In the genomic region with DNA sequence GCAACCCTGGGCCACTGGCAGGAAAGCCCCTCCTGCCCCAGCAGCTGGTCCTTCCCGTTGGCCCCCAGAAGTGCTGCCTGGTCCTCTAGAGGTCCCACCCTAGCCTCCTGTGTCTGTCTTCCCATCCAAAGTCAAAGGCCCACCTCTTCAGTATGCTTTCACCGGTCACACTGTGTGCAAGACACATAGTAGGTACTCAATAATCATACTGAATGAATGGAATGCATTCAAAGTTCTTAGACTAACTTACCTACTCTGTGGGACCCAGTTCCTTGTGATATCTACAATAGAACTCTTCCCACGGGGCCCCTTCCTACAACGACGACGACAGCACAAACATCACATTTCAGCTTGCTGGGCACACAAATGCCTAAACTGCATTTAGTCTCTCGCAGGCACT, we compare ENCODE assay signal across 23 mouse cellular contexts. TPM values are rescaled to one million over a fixed set of nuclear protein-coding genes. Genes with fewer than 3 reads are reported as not detected.
A peak's percentile ranks its signal among the peaks of the same experiment; 100 is the strongest.
DNase-seq lines count a peak whose midpoint lies in the region; ATAC-seq and TF ChIP-seq lines count a peak whose summit lies in the region.
"Had no signal": no experiment of that assay in that cellular context is flagged by ENCODE, and none has a peak within 500 bp of the region (broad histone marks: within the 10 kb centered on the region; RNA-seq: fewer than 3 reads in every experiment).

No protein-coding gene starts in this region.

- intact Hi-C loops in heart, postnatal 14 days (cut with DNase I): no loop called here

- no peak overlapping the region for H3K27ac ChIP-seq in forebrain, embryonic 14.5 days (ENCODE audit: low read depth, low read length)
- no peak overlapping the region for H3K27ac ChIP-seq in forebrain, embryonic 12.5 days
- no peak overlapping the region for H3K27ac ChIP-seq in liver, embryonic 15.5 days (replicated peaks)
- H3K27ac ChIP-seq in liver, embryonic 12.5 days: no peak overlapping the region
- no peak overlapping the region for H3K27ac ChIP-seq in hindbrain, embryonic 14.5 days
- no peak overlapping the region for H3K27ac ChIP-seq in midbrain, postnatal 0 days (ENCODE audit: low read depth, low read length)
- H3K27ac ChIP-seq: forebrain, embryonic 15.5 days; heart, adult 2 months; liver, embryonic 14.5 days; midbrain, embryonic 12.5 days; neural tube, embryonic 12.5 days had no signal

- no peak for TF ChIP-seq CTCF in midbrain, postnatal 0 days (IDR thresholded peaks at IDR 0.05)

- H3K9ac ChIP-seq in forebrain, embryonic 14.5 days (ENCODE audit: low read length): no peak overlapping the region
- H3K9ac ChIP-seq in forebrain, embryonic 12.5 days: no peak overlapping the region
- H3K9ac ChIP-seq in liver, embryonic 15.5 days: no peak overlapping the region
- H3K9ac ChIP-seq in liver, embryonic 12.5 days: no peak overlapping the region
- H3K9ac ChIP-seq in hindbrain, embryonic 14.5 days: no peak overlapping the region
- no peak overlapping the region for H3K9ac ChIP-seq in midbrain, postnatal 0 days (replicated peaks; ENCODE audit: low read length, poor library complexity, severe bottlenecking)
- H3K9ac ChIP-seq: forebrain, embryonic 15.5 days; liver, embryonic 14.5 days; midbrain, embryonic 12.5 days; neural tube, embryonic 12.5 days had no signal

- peaks cover 8% of the 10 kb centered on the region for H3K27me3 ChIP-seq in forebrain, embryonic 14.5 days (replicated peaks; ENCODE audit: control insufficient read depth, insufficient read depth, low read length)
- peaks cover 49% of the 10 kb centered on the region for H3K27me3 ChIP-seq in forebrain, embryonic 12.5 days
- H3K27me3 ChIP-seq in liver, embryonic 15.5 days: peaks cover 72% of the 10 kb centered on the region
- peaks cover 85% of the 10 kb centered on the region for H3K27me3 ChIP-seq in liver, embryonic 12.5 days (replicated peaks)
- H3K27me3 ChIP-seq in hindbrain, embryonic 14.5 days (ENCODE audit: control insufficient read depth, insufficient read depth, low read length): peaks cover 16% of the 10 kb centered on the region
- peaks cover 7% of the 10 kb centered on the region for H3K27me3 ChIP-seq in midbrain, postnatal 0 days (ENCODE audit: insufficient read depth, low read length)

- H3K9me3 ChIP-seq in forebrain, embryonic 14.5 days (replicated peaks; ENCODE audit: control insufficient read depth, low read length): no peaks in the 10 kb centered on the region
- H3K9me3 ChIP-seq in forebrain, embryonic 12.5 days: no peaks in the 10 kb centered on the region
- H3K9me3 ChIP-seq in liver, embryonic 15.5 days (replicated peaks): no peaks in the 10 kb centered on the region
- no peaks in the 10 kb centered on the region for H3K9me3 ChIP-seq in liver, embryonic 12.5 days (replicated peaks)
- H3K9me3 ChIP-seq in hindbrain, embryonic 14.5 days (ENCODE audit: control insufficient read depth, low read length): no peaks in the 10 kb centered on the region
- no peaks in the 10 kb centered on the region for H3K9me3 ChIP-seq in midbrain, postnatal 0 days (ENCODE audit: low read length)
- H3K9me3 ChIP-seq: forebrain, embryonic 15.5 days; midbrain, embryonic 12.5 days; neural tube, embryonic 12.5 days had no signal

- H3K4me2 ChIP-seq in forebrain, embryonic 14.5 days (ENCODE audit: low read length): 0 out of 2 replicates have a peak overlapping the region, but pooled peaks have one; percentile 85
- no peak overlapping the region for H3K4me2 ChIP-seq in forebrain, embryonic 12.5 days
- peak overlapping the region; percentile 56 for H3K4me2 ChIP-seq in liver, embryonic 15.5 days
- H3K4me2 ChIP-seq in liver, embryonic 12.5 days: no peak overlapping the region
- H3K4me2 ChIP-seq in hindbrain, embryonic 14.5 days (replicated peaks): peak overlapping the region; percentile 62
- H3K4me2 ChIP-seq in midbrain, postnatal 0 days (ENCODE audit: low read depth, low read length, poor library complexity, severe bottlenecking): peak overlapping the region; percentile 62

- DNase-seq in forebrain, embryonic 14.5 days (ENCODE audit: low spot score): no peak
- DNase-seq in hindbrain, embryonic 14.5 days (ENCODE audit: low spot score): no peak
- DNase-seq in midbrain, postnatal 0 days (ENCODE audit: low spot score): no peak
- DNase-seq in ovary, postnatal 14 days (ENCODE audit: low spot score): no peak
- DNase-seq in heart, postnatal 14 days: no peak
- DNase-seq: cerebellum, adult 18-20 months; heart, adult 2 months; kidney, adult 11 months; kidney, postnatal 10 days; layer of hippocampus, adult 9-11 months; lung, postnatal 36 days; thymus, postnatal 4 days had no signal

- H3K4me3 ChIP-seq in forebrain, embryonic 14.5 days (ENCODE audit: low read depth, low read length): 0 out of 2 replicates have a peak overlapping the region, but pooled peaks have one; percentile 38
- H3K4me3 ChIP-seq in forebrain, embryonic 12.5 days (replicated peaks): no peak overlapping the region
- H3K4me3 ChIP-seq in liver, embryonic 15.5 days (replicated peaks): peak overlapping the region; percentile 51; the same call in 1 of the 2 replicates
- no peak overlapping the region for H3K4me3 ChIP-seq in liver, embryonic 12.5 days
- 0 out of 2 replicates have a peak overlapping the region, but pooled peaks have one; percentile 38 for H3K4me3 ChIP-seq in hindbrain, embryonic 14.5 days (replicated peaks; ENCODE audit: low read length)
- peak overlapping the region; percentile 41; the same call in 1 of the 2 replicates for H3K4me3 ChIP-seq in midbrain, postnatal 0 days (ENCODE audit: low read depth, low read length)
- H3K4me3 ChIP-seq: midbrain, embryonic 12.5 days; neural tube, embryonic 12.5 days had no signal

- WGBS in forebrain, embryonic 14.5 days: 86% methylated on average over 7 of the region's 7 CpGs
- WGBS in forebrain, embryonic 12.5 days: 86% methylated on average over 7 of the region's 7 CpGs
- 56% methylated on average over 7 of the region's 7 CpGs for WGBS in liver, embryonic 15.5 days (ENCODE audit: insufficient replicate concordance)
- WGBS in liver, embryonic 12.5 days (ENCODE audit: insufficient replicate concordance): 59% methylated on average over 7 of the region's 7 CpGs
- 82% methylated on average over 7 of the region's 7 CpGs for WGBS in hindbrain, embryonic 14.5 days
- WGBS in midbrain, postnatal 0 days: 82% methylated on average over 7 of the region's 7 CpGs

- peaks cover 16% of the 10 kb centered on the region for H3K4me1 ChIP-seq in forebrain, embryonic 14.5 days (ENCODE audit: control insufficient read depth, insufficient read depth, low read length)
- peaks cover 48% of the 10 kb centered on the region for H3K4me1 ChIP-seq in forebrain, embryonic 12.5 days
- peaks cover 18% of the 10 kb centered on the region for H3K4me1 ChIP-seq in liver, embryonic 15.5 days (replicated peaks)
- peaks cover 20% of the 10 kb centered on the region for H3K4me1 ChIP-seq in liver, embryonic 12.5 days
- peaks cover 27% of the 10 kb centered on the region for H3K4me1 ChIP-seq in hindbrain, embryonic 14.5 days (replicated peaks; ENCODE audit: control insufficient read depth, insufficient read depth, low read length)
- peaks cover 8% of the 10 kb centered on the region for H3K4me1 ChIP-seq in midbrain, postnatal 0 days (ENCODE audit: insufficient read depth, low read length)

- H3K36me3 ChIP-seq in forebrain, embryonic 14.5 days (ENCODE audit: control insufficient read depth, insufficient read depth, low read length): no peaks in the 10 kb centered on the region
- no peaks in the 10 kb centered on the region for H3K36me3 ChIP-seq in forebrain, embryonic 12.5 days (replicated peaks)
- H3K36me3 ChIP-seq in liver, embryonic 15.5 days (replicated peaks): no peaks in the 10 kb centered on the region
- no peaks in the 10 kb centered on the region for H3K36me3 ChIP-seq in liver, embryonic 12.5 days
- H3K36me3 ChIP-seq in hindbrain, embryonic 14.5 days (replicated peaks; ENCODE audit: control insufficient read depth, insufficient read depth): no peaks in the 10 kb centered on the region
- H3K36me3 ChIP-seq in midbrain, postnatal 0 days (ENCODE audit: insufficient read depth, low read length): no peaks in the 10 kb centered on the region
- H3K36me3 ChIP-seq: forebrain, embryonic 15.5 days; midbrain, embryonic 12.5 days; neural tube, embryonic 12.5 days had no signal

- ATAC-seq in forebrain, embryonic 14.5 days: no peak
- no peak for ATAC-seq in forebrain, embryonic 12.5 days (ENCODE audit: low FRiP score)
- ATAC-seq in liver, embryonic 15.5 days (ENCODE audit: insufficient read depth): no peak
- no peak for ATAC-seq in liver, embryonic 12.5 days
- no peak for ATAC-seq in hindbrain, embryonic 14.5 days (ENCODE audit: low FRiP score)
- no peak for ATAC-seq in midbrain, postnatal 0 days (ENCODE audit: low FRiP score)
- ATAC-seq: activated CD4-positive, CD25-positive, alpha-beta regulatory T cell, adult 4 months; forebrain, embryonic 15.5 days had no signal

RNA-seq across cellular contexts. Expression of a gene that starts 4.0 kb away (rescaled TPM):
- 32.8 and 32.9 TPM in 2 replicates for polyA plus RNA-seq in forebrain, embryonic 14.5 days (2014; fragmentation: Nextera tagmentation; extraction: Ambion mirVana)
- polyA plus RNA-seq in forebrain, embryonic 12.5 days (2016; fragmentation: Nextera tagmentation; extraction: Ambion mirVana): 8.5 and 10.6 TPM in 2 replicates
- 35.0 and 50.9 TPM in 2 replicates for polyA plus RNA-seq in liver, embryonic 15.5 days (2015; fragmentation: Nextera tagmentation; extraction: Ambion mirVana)
- 2.8 and 3.3 TPM in 2 replicates for polyA plus RNA-seq in liver, embryonic 12.5 days (2016; fragmentation: Nextera tagmentation; extraction: Ambion mirVana)
- 48.3 and 48.5 TPM in 2 replicates for polyA plus RNA-seq in hindbrain, embryonic 14.5 days (2014; fragmentation: Nextera tagmentation; extraction: Ambion mirVana)
- total RNA-seq in midbrain, postnatal 0 days (2014; rRNA removed): 70.0 and 94.5 TPM in 2 replicates
- 37.6 and 44.6 TPM in 2 replicates for polyA plus RNA-seq in midbrain, postnatal 0 days (2015; fragmentation: Nextera tagmentation; extraction: Ambion mirVana)
- 10 to 100 TPM; 48.6 to 53.3 TPM for total RNA-seq in heart, postnatal 14 days (2021)
- total RNA-seq: common myeloid progenitor, adult 5-6 weeks had no signal
- polyA plus RNA-seq: activated CD4-positive, CD25-positive, alpha-beta regulatory T cell, adult 4 months had no signal

RNA-seq across cellular contexts. Expression of a gene that starts 14.2 kb away (rescaled TPM):
- 0.28 and 0.66 TPM in 2 replicates for polyA plus RNA-seq in forebrain, embryonic 14.5 days (2014; fragmentation: Nextera tagmentation; extraction: Ambion mirVana)
- polyA plus RNA-seq in forebrain, embryonic 12.5 days (2016; fragmentation: Nextera tagmentation; extraction: Ambion mirVana): 1.7 and 2.1 TPM in 2 replicates
- polyA plus RNA-seq in liver, embryonic 15.5 days (2015; fragmentation: Nextera tagmentation; extraction: Ambion mirVana): 1.2 and 1.3 TPM in 2 replicates
- 1.9 and 2.4 TPM in 2 replicates for polyA plus RNA-seq in liver, embryonic 12.5 days (2016; fragmentation: Nextera tagmentation; extraction: Ambion mirVana)
- polyA plus RNA-seq in hindbrain, embryonic 14.5 days (2014; fragmentation: Nextera tagmentation; extraction: Ambion mirVana): 1.3 TPM in 2 replicates
- total RNA-seq in midbrain, postnatal 0 days (2014; rRNA removed): 0.52 and 0.55 TPM in 2 replicates
- 2.3 and 2.6 TPM in 2 replicates for polyA plus RNA-seq in midbrain, postnatal 0 days (2015; fragmentation: Nextera tagmentation; extraction: Ambion mirVana)
- total RNA-seq in heart, postnatal 14 days (2021): not detected
- total RNA-seq: common myeloid progenitor, adult 5-6 weeks; gastrocnemius, adult 8-10 months; heart, adult 2 months had no signal
- polyA plus RNA-seq: heart, adult 2 months; spleen, adult 2 months had no signal

RNA-seq across cellular contexts. Expression of a gene that starts 30.1 kb away (rescaled TPM):
- polyA plus RNA-seq in forebrain, embryonic 14.5 days (2014; fragmentation: Nextera tagmentation; extraction: Ambion mirVana): 371 and 423 TPM in 2 replicates
- 570 and 587 TPM in 2 replicates for polyA plus RNA-seq in forebrain, embryonic 12.5 days (2016; fragmentation: Nextera tagmentation; extraction: Ambion mirVana)
- 162 and 167 TPM in 2 replicates for polyA plus RNA-seq in liver, embryonic 15.5 days (2015; fragmentation: Nextera tagmentation; extraction: Ambion mirVana)
- polyA plus RNA-seq in liver, embryonic 12.5 days (2016; fragmentation: Nextera tagmentation; extraction: Ambion mirVana): 206 and 210 TPM in 2 replicates
- 282 and 291 TPM in 2 replicates for polyA plus RNA-seq in hindbrain, embryonic 14.5 days (2014; fragmentation: Nextera tagmentation; extraction: Ambion mirVana)
- total RNA-seq in midbrain, postnatal 0 days (2014; rRNA removed): 224 and 241 TPM in 2 replicates
- polyA plus RNA-seq in midbrain, postnatal 0 days (2015; fragmentation: Nextera tagmentation; extraction: Ambion mirVana): 260 and 264 TPM in 2 replicates
- total RNA-seq in heart, postnatal 14 days (2021): 100 to 1,000 TPM; 318 to 327 TPM

RNA-seq across cellular contexts. Expression of a gene that starts 45.0 kb away (rescaled TPM):
- 7.4 and 12.2 TPM in 2 replicates for polyA plus RNA-seq in forebrain, embryonic 14.5 days (2014; fragmentation: Nextera tagmentation; extraction: Ambion mirVana)
- polyA plus RNA-seq in forebrain, embryonic 12.5 days (2016; fragmentation: Nextera tagmentation; extraction: Ambion mirVana): 13.2 and 15.2 TPM in 2 replicates
- 0.76 and 0.92 TPM in 2 replicates for polyA plus RNA-seq in liver, embryonic 15.5 days (2015; fragmentation: Nextera tagmentation; extraction: Ambion mirVana)
- 3.9 and 4.2 TPM in 2 replicates for polyA plus RNA-seq in liver, embryonic 12.5 days (2016; fragmentation: Nextera tagmentation; extraction: Ambion mirVana)
- polyA plus RNA-seq in hindbrain, embryonic 14.5 days (2014; fragmentation: Nextera tagmentation; extraction: Ambion mirVana): 17.5 and 17.7 TPM in 2 replicates
- 115 and 120 TPM in 2 replicates for total RNA-seq in midbrain, postnatal 0 days (2014; rRNA removed)
- 13.5 and 14.1 TPM in 2 replicates for polyA plus RNA-seq in midbrain, postnatal 0 days (2015; fragmentation: Nextera tagmentation; extraction: Ambion mirVana)
- total RNA-seq in heart, postnatal 14 days (2021): 10 to 100 TPM; 17.7 to 18.0 TPM
- polyA plus RNA-seq: activated CD4-positive, CD25-positive, alpha-beta regulatory T cell, adult 4 months had no signal

RNA-seq across cellular contexts. Expression of a gene that starts 56.3 kb away (rescaled TPM):
- polyA plus RNA-seq in forebrain, embryonic 14.5 days (2014; fragmentation: Nextera tagmentation; extraction: Ambion mirVana): 0.85 and 1.3 TPM in 2 replicates
- polyA plus RNA-seq in forebrain, embryonic 12.5 days (2016; fragmentation: Nextera tagmentation; extraction: Ambion mirVana): 1.7 and 2.6 TPM in 2 replicates
- 0.74 and 0.77 TPM in 2 replicates for polyA plus RNA-seq in liver, embryonic 15.5 days (2015; fragmentation: Nextera tagmentation; extraction: Ambion mirVana)
- polyA plus RNA-seq in liver, embryonic 12.5 days (2016; fragmentation: Nextera tagmentation; extraction: Ambion mirVana): 0.35 and 0.52 TPM in 2 replicates
- polyA plus RNA-seq in hindbrain, embryonic 14.5 days (2014; fragmentation: Nextera tagmentation; extraction: Ambion mirVana): 4.2 and 4.5 TPM in 2 replicates
- 5.7 and 16.7 TPM in 2 replicates for total RNA-seq in midbrain, postnatal 0 days (2014; rRNA removed)
- polyA plus RNA-seq in midbrain, postnatal 0 days (2015; fragmentation: Nextera tagmentation; extraction: Ambion mirVana): 4.0 and 5.1 TPM in 2 replicates
- total RNA-seq in heart, postnatal 14 days (2021): 10 to 100 TPM; 11.3 to 12.1 TPM
- total RNA-seq: common myeloid progenitor, adult 5-6 weeks had no signal
- polyA plus RNA-seq: activated CD4-positive, CD25-positive, alpha-beta regulatory T cell, adult 4 months had no signal

Comparison
In these comparisons a context has a peak if more than half of its experiments do, and no peak if none do; other contexts are left out.
1. H3K4me2 ChIP-seq: peak in forebrain, embryonic 14.5 days (single experiment), liver, embryonic 15.5 days (single experiment), hindbrain, embryonic 14.5 days (single experiment) and midbrain, postnatal 0 days (single experiment); none in forebrain, embryonic 12.5 days (single experiment) and liver, embryonic 12.5 days (single experiment).
2. H3K4me3 ChIP-seq: peak in forebrain, embryonic 14.5 days (single experiment), liver, embryonic 15.5 days (single experiment), hindbrain, embryonic 14.5 days (single experiment) and midbrain, postnatal 0 days (single experiment); none in forebrain, embryonic 12.5 days (single experiment) and liver, embryonic 12.5 days (single experiment).